ENCODE assay signal across 7 mouse cellular contexts in genomic region chr5:41762141-41762946, GRCm38 (mm10). TPM values are rescaled to one million over a fixed set of nuclear protein-coding genes. Genes with fewer than 3 reads are reported as not detected.
DNase-seq lines count a peak whose midpoint lies in the region; ATAC-seq and TF ChIP-seq lines count a peak whose summit lies in the region.

No protein-coding gene starts in this region.

- H3K4me3 ChIP-seq in lung, embryonic 14.5 days (ENCODE audit: low read depth, low read length), result 0 out of 2 replicates have a peak overlapping the region, but pooled peaks have one; percentile 8
- H3K4me3 ChIP-seq in embryonic facial prominence, embryonic 15.5 days (replicated peaks), result peak overlapping the region; percentile 39; the same call in 1 of the 2 replicates
- peak overlapping the region; percentile 51 for H3K4me3 ChIP-seq in limb, embryonic 12.5 days (replicated peaks)
- peak overlapping the region; percentile 47 for H3K4me3 ChIP-seq in stomach, embryonic 14.5 days (ENCODE audit: low read depth, low read length)

- peak overlapping the region; percentile 27; the same call in 1 of the 2 replicates for H3K4me2 ChIP-seq in lung, embryonic 14.5 days
- peak overlapping the region; percentile 35 for H3K4me2 ChIP-seq in embryonic facial prominence, embryonic 15.5 days (replicated peaks)
- peak overlapping the region; percentile 71 for H3K4me2 ChIP-seq in limb, embryonic 12.5 days
- H3K4me2 ChIP-seq in stomach, embryonic 14.5 days (replicated peaks; ENCODE audit: low read depth, low read length), result peak overlapping the region; percentile 53

- H3K36me3 ChIP-seq in lung, embryonic 14.5 days (ENCODE audit: insufficient read depth), result no peaks in the 10 kb centered on the region
- H3K36me3 ChIP-seq in embryonic facial prominence, embryonic 15.5 days, result no peaks in the 10 kb centered on the region
- no peaks in the 10 kb centered on the region for H3K36me3 ChIP-seq in limb, embryonic 12.5 days
- H3K36me3 ChIP-seq in stomach, embryonic 14.5 days (ENCODE audit: control insufficient read depth, insufficient read depth, low read length), result no peaks in the 10 kb centered on the region

- WGBS in lung, embryonic 14.5 days, result 6% methylated on average over 27 of the region's 27 CpGs
- WGBS in embryonic facial prominence, embryonic 15.5 days, result 8% methylated on average over 27 of the region's 27 CpGs
- 2% methylated on average over 27 of the region's 27 CpGs for WGBS in limb, embryonic 12.5 days
- 7% methylated on average over 27 of the region's 27 CpGs for WGBS in stomach, embryonic 14.5 days

- no peak for ATAC-seq in lung, embryonic 14.5 days (ENCODE audit: insufficient read depth)
- no peak for ATAC-seq in embryonic facial prominence, embryonic 15.5 days (ENCODE audit: insufficient number of reproducible peaks, low FRiP score, low TSS enrichment, low read depth)
- ATAC-seq in limb, embryonic 12.5 days (ENCODE audit: insufficient number of reproducible peaks, insufficient read depth, low FRiP score, low TSS enrichment, low read depth), result no peak
- ATAC-seq in stomach, embryonic 14.5 days (ENCODE audit: insufficient number of reproducible peaks, insufficient read depth, low FRiP score, low read depth), result no peak

- no peak for DNase-seq in lung, embryonic 14.5 days
- no peak for DNase-seq in lung, postnatal 4 days
- no peak for DNase-seq in cerebellum, postnatal 36 days
- DNase-seq in urinary bladder, postnatal 10 days (ENCODE audit: low spot score), result no peak

- no peak overlapping the region for H3K9ac ChIP-seq in lung, embryonic 14.5 days
- H3K9ac ChIP-seq in embryonic facial prominence, embryonic 15.5 days, result no peak overlapping the region
- H3K9ac ChIP-seq in limb, embryonic 12.5 days (replicated peaks), result peak overlapping the region; percentile 71
- H3K9ac ChIP-seq in stomach, embryonic 14.5 days (replicated peaks; ENCODE audit: low read depth, low read length), result peak overlapping the region; percentile 53; the same call in 1 of the 2 replicates

- H3K4me1 ChIP-seq in lung, embryonic 14.5 days (ENCODE audit: insufficient read depth), result no peaks in the 10 kb centered on the region
- peaks cover 31% of the 10 kb centered on the region for H3K4me1 ChIP-seq in embryonic facial prominence, embryonic 15.5 days
- peaks cover 30% of the 10 kb centered on the region for H3K4me1 ChIP-seq in limb, embryonic 12.5 days (replicated peaks)
- peaks cover 7% of the 10 kb centered on the region; the same call in 1 of the 2 replicates for H3K4me1 ChIP-seq in stomach, embryonic 14.5 days (ENCODE audit: control insufficient read depth, insufficient read depth, low read length)

- TF ChIP-seq CTCF in lung, embryonic 14.5 days (IDR thresholded peaks at IDR 0.05; ENCODE audit: low read depth), result no peak

- H3K27ac ChIP-seq in lung, embryonic 14.5 days (ENCODE audit: low read depth), result no peak overlapping the region
- no peak overlapping the region for H3K27ac ChIP-seq in embryonic facial prominence, embryonic 15.5 days (replicated peaks)
- peak overlapping the region; percentile 62 for H3K27ac ChIP-seq in limb, embryonic 12.5 days
- H3K27ac ChIP-seq in stomach, embryonic 14.5 days (ENCODE audit: low read length), result peak overlapping the region; percentile 81

- peaks cover 96% of the 10 kb centered on the region for H3K27me3 ChIP-seq in lung, embryonic 14.5 days (ENCODE audit: insufficient read depth, low read length)
- H3K27me3 ChIP-seq in embryonic facial prominence, embryonic 15.5 days, result peaks cover 91% of the 10 kb centered on the region
- H3K27me3 ChIP-seq in limb, embryonic 12.5 days, result peaks cover 92% of the 10 kb centered on the region
- H3K27me3 ChIP-seq in stomach, embryonic 14.5 days (ENCODE audit: control insufficient read depth, insufficient read depth, low read length), result peaks cover 48% of the 10 kb centered on the region

- no peaks in the 10 kb centered on the region for H3K9me3 ChIP-seq in lung, embryonic 14.5 days (ENCODE audit: low read depth, low read length)
- no peaks in the 10 kb centered on the region for H3K9me3 ChIP-seq in embryonic facial prominence, embryonic 15.5 days (replicated peaks)
- no peaks in the 10 kb centered on the region for H3K9me3 ChIP-seq in limb, embryonic 12.5 days
- H3K9me3 ChIP-seq in stomach, embryonic 14.5 days (ENCODE audit: control insufficient read depth, low read depth, low read length), result no peaks in the 10 kb centered on the region

RNA-seq across cellular contexts. Expression of gene Nkx3-2, which starts 2.0 kb away (rescaled TPM):
- not detected in 2 replicates for polyA plus RNA-seq in lung, embryonic 14.5 days (2014; fragmentation: Nextera tagmentation; extraction: Ambion mirVana)
- 0.18 and 0.36 TPM in 2 replicates for polyA plus RNA-seq in embryonic facial prominence, embryonic 15.5 days (2015; fragmentation: Nextera tagmentation; extraction: Ambion mirVana)
- polyA plus RNA-seq in limb, embryonic 12.5 days (2016; fragmentation: Nextera tagmentation; extraction: Ambion mirVana), result 3.9 and 8.7 TPM in 2 replicates
- 2.0 and 2.8 TPM in 2 replicates for polyA plus RNA-seq in stomach, embryonic 14.5 days (2014; fragmentation: Nextera tagmentation; extraction: Ambion mirVana)

RNA-seq across cellular contexts. Expression of gene Rab28, which starts 54.4 kb away (rescaled TPM):
- 63.9 and 66.6 TPM in 2 replicates for polyA plus RNA-seq in lung, embryonic 14.5 days (2014; fragmentation: Nextera tagmentation; extraction: Ambion mirVana)
- 70.5 and 75.1 TPM in 2 replicates for polyA plus RNA-seq in embryonic facial prominence, embryonic 15.5 days (2015; fragmentation: Nextera tagmentation; extraction: Ambion mirVana)
- 82.1 and 89.5 TPM in 2 replicates for polyA plus RNA-seq in limb, embryonic 12.5 days (2016; fragmentation: Nextera tagmentation; extraction: Ambion mirVana)
- 72.3 and 78.0 TPM in 2 replicates for polyA plus RNA-seq in stomach, embryonic 14.5 days (2014; fragmentation: Nextera tagmentation; extraction: Ambion mirVana)

Comparison
In these comparisons a context has a peak if more than half of its experiments do, and no peak if none do; other contexts are left out.
1. H3K27ac ChIP-seq: peak in limb, embryonic 12.5 days (single experiment) and stomach, embryonic 14.5 days (single experiment); none in lung, embryonic 14.5 days (single experiment) and embryonic facial prominence, embryonic 15.5 days (single experiment).
2. H3K9ac ChIP-seq: peak in limb, embryonic 12.5 days (single experiment) and stomach, embryonic 14.5 days (single experiment); none in lung, embryonic 14.5 days (single experiment) and embryonic facial prominence, embryonic 15.5 days (single experiment).
3. Peak in every context shown above with its lines, with median percentiles within 50 percentile points of each other: H3K4me2 ChIP-seq and H3K4me3 ChIP-seq.